In the genomic region with DNA sequence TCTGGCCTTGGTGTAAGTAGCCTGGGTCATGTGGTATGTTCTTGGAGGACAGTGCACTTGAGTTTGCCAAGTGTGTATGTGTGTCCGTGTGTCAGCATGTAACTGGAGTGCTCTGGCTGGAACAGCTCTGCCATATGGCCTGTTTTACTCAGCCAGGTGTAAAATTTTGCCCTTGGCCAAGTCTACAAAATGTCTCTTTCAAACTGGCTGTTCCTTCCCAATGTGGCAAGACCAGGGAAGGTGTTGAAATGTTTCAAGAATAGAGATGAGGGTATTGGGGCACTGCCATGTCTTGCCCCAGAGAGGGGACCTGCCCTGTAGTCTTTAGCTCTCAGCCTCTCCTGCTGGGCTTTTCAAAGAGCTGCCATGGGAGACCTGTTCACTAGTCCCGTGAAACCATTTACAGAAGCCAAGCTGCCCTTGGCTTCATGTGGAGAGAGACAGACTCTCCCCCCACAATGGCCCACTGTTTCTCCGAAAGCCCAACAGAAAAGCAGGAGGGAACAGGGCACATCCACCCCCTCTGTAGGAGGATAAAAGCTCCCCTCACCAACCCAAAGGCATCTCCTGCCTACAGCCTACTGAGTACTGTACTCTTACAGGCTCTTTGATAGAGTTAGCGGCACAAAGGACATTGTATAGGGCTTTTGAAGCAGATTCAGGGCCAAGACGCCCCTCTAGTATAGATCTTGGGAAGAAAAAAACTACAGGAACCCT, we compare ENCODE assay signal across 13 mouse cellular contexts.
A peak's percentile ranks its signal among the peaks of the same experiment; 100 is the strongest.
DNase-seq lines count a peak whose midpoint lies in the region; ATAC-seq lines count a peak whose summit lies in the region.
"Had no signal": no experiment of that assay in that cellular context is flagged by ENCODE, and none has a peak within 500 bp of the region (broad histone marks: within the 10 kb centered on the region; RNA-seq: fewer than 3 reads in every experiment).

No protein-coding gene starts in this region.

- peak; percentile 71 for ATAC-seq in hindbrain, embryonic 15.5 days (ENCODE audit: low FRiP score, low read depth)
- 0 out of 2 replicates have a peak, but pooled peaks have one; percentile 48 for ATAC-seq in midbrain, embryonic 16.5 days
- no peak for ATAC-seq in limb, embryonic 12.5 days (ENCODE audit: insufficient number of reproducible peaks, insufficient read depth, low FRiP score, low TSS enrichment, low read depth)
- ATAC-seq: CD4-positive, CD25-positive, alpha-beta regulatory T cell, adult 4 months had no signal

- no peak overlapping the region for H3K4me3 ChIP-seq in hindbrain, embryonic 15.5 days
- H3K4me3 ChIP-seq in hindbrain, embryonic 10.5 days = no peak overlapping the region
- no peak overlapping the region for H3K4me3 ChIP-seq in midbrain, embryonic 16.5 days (ENCODE audit: low read depth, low read length)
- no peak overlapping the region for H3K4me3 ChIP-seq in midbrain, embryonic 10.5 days
- H3K4me3 ChIP-seq in limb, embryonic 12.5 days (replicated peaks) = no peak overlapping the region
- H3K4me3 ChIP-seq: gastrocnemius, adult 2 months had no signal

- H3K27me3 ChIP-seq in hindbrain, embryonic 15.5 days = no peaks in the 10 kb centered on the region
- H3K27me3 ChIP-seq in hindbrain, embryonic 10.5 days (ENCODE audit: insufficient read depth, poor library complexity, severe bottlenecking) = no peaks in the 10 kb centered on the region
- H3K27me3 ChIP-seq in midbrain, embryonic 16.5 days (ENCODE audit: control insufficient read depth, insufficient read depth, low read depth, low read length) = no peaks in the 10 kb centered on the region
- no peaks in the 10 kb centered on the region for H3K27me3 ChIP-seq in midbrain, embryonic 10.5 days (ENCODE audit: low read depth, poor library complexity, severe bottlenecking)
- H3K27me3 ChIP-seq in limb, embryonic 12.5 days = no peaks in the 10 kb centered on the region

- no peak overlapping the region for H3K4me2 ChIP-seq in hindbrain, embryonic 15.5 days
- H3K4me2 ChIP-seq in midbrain, embryonic 16.5 days (ENCODE audit: low read length) = no peak overlapping the region
- no peak overlapping the region for H3K4me2 ChIP-seq in limb, embryonic 12.5 days
- H3K4me2 ChIP-seq: heart, embryonic 11.5 days had no signal

- no peak for DNase-seq in hindbrain, embryonic 10.5 days (ENCODE audit: low spot score)
- no peak for DNase-seq in midbrain, embryonic 10.5 days (ENCODE audit: low spot score)
- peak; percentile 75 for DNase-seq in cerebellum, adult 9-10 months
- no peak for DNase-seq in ovary, postnatal 36 days (ENCODE audit: low spot score)
- no peak for DNase-seq in left cerebral cortex, postnatal 10 days (ENCODE audit: extremely low spot score in 1 of 2, low spot score in 2 of 2)
- DNase-seq: gastrocnemius, adult 2 months; heart, postnatal 4 days; layer of hippocampus, postnatal 36 days had no signal

- WGBS in hindbrain, embryonic 15.5 days = 38% methylated on average over 5 of the region's 5 CpGs
- WGBS in hindbrain, embryonic 10.5 days = 48% methylated on average over 5 of the region's 5 CpGs
- 51% methylated on average over 5 of the region's 5 CpGs for WGBS in midbrain, embryonic 16.5 days
- WGBS in midbrain, embryonic 10.5 days = 62% methylated on average over 5 of the region's 5 CpGs
- WGBS in limb, embryonic 12.5 days = 70% methylated on average over 5 of the region's 5 CpGs

- 0 out of 2 replicates have a peak overlapping the region, but pooled peaks have one; percentile 20 for H3K27ac ChIP-seq in hindbrain, embryonic 15.5 days (replicated peaks)
- H3K27ac ChIP-seq in hindbrain, embryonic 10.5 days = no peak overlapping the region
- no peak overlapping the region for H3K27ac ChIP-seq in midbrain, embryonic 16.5 days (ENCODE audit: low read length)
- H3K27ac ChIP-seq in midbrain, embryonic 10.5 days (replicated peaks) = no peak overlapping the region
- peak overlapping the region; percentile 9; the same call in 1 of the 2 replicates for H3K27ac ChIP-seq in limb, embryonic 12.5 days
- H3K27ac ChIP-seq: gastrocnemius, adult 2 months had no signal

- H3K9ac ChIP-seq in hindbrain, embryonic 15.5 days = no peak overlapping the region
- no peak overlapping the region for H3K9ac ChIP-seq in midbrain, embryonic 16.5 days (ENCODE audit: low read depth, low read length)
- H3K9ac ChIP-seq in limb, embryonic 12.5 days (replicated peaks) = no peak overlapping the region

- H3K9me3 ChIP-seq in hindbrain, embryonic 15.5 days = no peaks in the 10 kb centered on the region
- H3K9me3 ChIP-seq in hindbrain, embryonic 10.5 days = no peaks in the 10 kb centered on the region
- H3K9me3 ChIP-seq in midbrain, embryonic 16.5 days (replicated peaks; ENCODE audit: control insufficient read depth, low read length, poor library complexity, severe bottlenecking) = no peaks in the 10 kb centered on the region
- H3K9me3 ChIP-seq in midbrain, embryonic 10.5 days (replicated peaks) = no peaks in the 10 kb centered on the region
- no peaks in the 10 kb centered on the region for H3K9me3 ChIP-seq in limb, embryonic 12.5 days

- H3K36me3 ChIP-seq in hindbrain, embryonic 15.5 days = no peaks in the 10 kb centered on the region
- H3K36me3 ChIP-seq in hindbrain, embryonic 10.5 days = no peaks in the 10 kb centered on the region
- no peaks in the 10 kb centered on the region for H3K36me3 ChIP-seq in midbrain, embryonic 16.5 days (ENCODE audit: control insufficient read depth, insufficient read depth, low read length)
- H3K36me3 ChIP-seq in midbrain, embryonic 10.5 days = no peaks in the 10 kb centered on the region
- H3K36me3 ChIP-seq in limb, embryonic 12.5 days = no peaks in the 10 kb centered on the region

- H3K4me1 ChIP-seq in hindbrain, embryonic 15.5 days (replicated peaks) = peaks cover 6% of the 10 kb centered on the region; the same call in 1 of the 2 replicates
- H3K4me1 ChIP-seq in hindbrain, embryonic 10.5 days (replicated peaks) = peaks cover 14% of the 10 kb centered on the region
- H3K4me1 ChIP-seq in midbrain, embryonic 16.5 days (ENCODE audit: control insufficient read depth, insufficient read depth, low read length) = no peaks in the 10 kb centered on the region
- peaks cover 12% of the 10 kb centered on the region for H3K4me1 ChIP-seq in midbrain, embryonic 10.5 days
- H3K4me1 ChIP-seq in limb, embryonic 12.5 days (replicated peaks) = peaks cover 59% of the 10 kb centered on the region

- intact Hi-C loops in left cerebral cortex, postnatal 10 days (cut with DNase I) = no loop called here

Comparison
In these comparisons a context has a peak if more than half of its experiments do, and no peak if none do; other contexts are left out.
1. H3K27ac ChIP-seq: peak in hindbrain, embryonic 15.5 days (single experiment) and limb, embryonic 12.5 days (single experiment); none in hindbrain, embryonic 10.5 days (single experiment), midbrain, embryonic 16.5 days (single experiment) and midbrain, embryonic 10.5 days (single experiment).